Mouse (Mus musculus) intestine, embryonic 14.5 days (tissue): ENCODE results near the gene Fam173b. TPM values are rescaled to one million over a fixed set of nuclear protein-coding genes. Genes with fewer than 3 reads are reported as not detected.

Source experiments
- ATAC-seq: fragments of 200-750 bp; cut with Nextera tagmentation; replicated peaks from 2 replicates; pipeline ENCODE4 v1.8.0; 2017; ENCODE audit warnings: low read depth, moderate number of reproducible peaks, moderate TSS enrichment, moderate library complexity; ENCODE audit not compliant: low FRiP score, low TSS enrichment
- DNase-seq: peaks from one replicate; pipeline ENCODE4 v3.0.0-alpha.2; 2018; ENCODE audit warnings: low spot score
- H3K27ac ChIP-seq: fragments of 300-500 bp; sonication (generic); 2 replicates; pipeline ENCODE4 v1.5.1; 2014; ENCODE audit warnings: low read depth, mild to moderate bottlenecking, control low read depth
- H3K27me3 ChIP-seq: fragments of 300-500 bp; sonication (generic); replicated peaks from 2 replicates; pipeline ENCODE4 v1.6.1; 2014; ENCODE audit warnings: low read length, control low read depth; ENCODE audit not compliant: control insufficient read depth, insufficient read depth
- H3K36me3 ChIP-seq: fragments of 300-500 bp; sonication (generic); 2 replicates; pipeline ENCODE4 v1.6.1; 2014; ENCODE audit warnings: low read length, control low read depth; ENCODE audit not compliant: control insufficient read depth, insufficient read depth
- H3K4me1 ChIP-seq: fragments of 300-500 bp; sonication (generic); replicated peaks from 2 replicates; pipeline ENCODE4 v1.6.1; 2014; ENCODE audit warnings: low read length, control low read depth, mixed read lengths; ENCODE audit not compliant: control insufficient read depth, insufficient read depth
- H3K4me2 ChIP-seq: fragments of 300-500 bp; sonication (generic); 2 replicates; pipeline ENCODE4 v1.6.1; 2014; ENCODE audit warnings: low read length
- H3K4me3 ChIP-seq: fragments of 300-500 bp; sonication (generic); 2 replicates; pipeline ENCODE4 v1.5.1; 2014; ENCODE audit warnings: low read depth, low read length, control low read depth, mixed read lengths
- H3K9ac ChIP-seq: fragments of 300-500 bp; sonication (generic); 2 replicates; pipeline ENCODE4 v1.6.1; 2014; ENCODE audit warnings: mild to moderate bottlenecking, low read length
- H3K9me3 ChIP-seq: fragments of 300-500 bp; sonication (generic); 2 replicates; pipeline ENCODE4 v1.6.1; 2016; ENCODE audit warnings: low read length, control low read depth; ENCODE audit not compliant: control insufficient read depth
- WGBS: fragments of 180-500 bp; shearing (Covaris S2); extraction: QIAGEN DNeasy Blood & Tissue Kit; methylation state at CpG from one replicate; pipeline ENCODE4 v1.1.7; 2014; 5-methylcytosine and 5-hydroxymethylcytosine counted together
- polyA plus RNA-seq: library from polyadenylated mRNA; unstranded; fragments of >200 nt; fragmentation: Nextera tagmentation; extraction: Ambion mirVana; gene quantifications from 2 replicates; pipeline ENCODE4 v1.2.1, GENCODE M21; 2014

Fam173b gene
- polyA plus RNA-seq, 1 experiment from 2014 or later = 16.5 TPM

GRCm38 (mm10) chr15:31613826-31614453, 12.3 kb downstream of the Fam173b start:
- Histone ChIP-seq H3K4me1 (no peaks in the 10 kb centered on the region), H3K4me3 (no peak overlapping the region), H3K27ac (no peak overlapping the region), H3K4me2 (no peak overlapping the region), H3K9ac (no peak overlapping the region), H3K9me3 (no peaks in the 10 kb centered on the region), H3K27me3 (no peaks in the 10 kb centered on the region), H3K36me3 (peaks cover 13% of the 10 kb centered on the region)
- no peak for DNase-seq
- ATAC-seq = no peak
- WGBS = 92% methylated on average over 6 of the region's 6 CpGs

GRCm38 (mm10) chr15:31614666-31615065, 13.0 kb downstream of the Fam173b start:
- Histone ChIP-seq H3K36me3 (peaks cover 13% of the 10 kb centered on the region), H3K27me3 (no peaks in the 10 kb centered on the region), H3K4me3 (no peak overlapping the region), H3K4me2 (no peak overlapping the region), H3K9ac (no peak overlapping the region), H3K4me1 (no peaks in the 10 kb centered on the region), H3K9me3 (no peaks in the 10 kb centered on the region), H3K27ac (no peak overlapping the region)
- ATAC-seq (no peak), DNase-seq (no peak)
- WGBS = 79% methylated on average over 2 of the region's 2 CpGs

- no peaks in the 10 kb centered on the region for H3K9me3 ChIP-seq
- peaks cover 19% of the 10 kb centered on the region for H3K36me3 ChIP-seq
- H3K27ac ChIP-seq = no peak overlapping the region
- no peak overlapping the region for H3K4me2 ChIP-seq
- DNase-seq (no peak), ATAC-seq (no peak)
- H3K4me1 ChIP-seq = no peaks in the 10 kb centered on the region
- WGBS = 93% methylated on average over 9 of the region's 9 CpGs
- no peaks in the 10 kb centered on the region for H3K27me3 ChIP-seq
- no peak overlapping the region for H3K9ac ChIP-seq
- H3K4me3 ChIP-seq = no peak overlapping the region
Observed at GRCm38 (mm10) chr15:31617261-31617660, 15.6 kb downstream of the Fam173b start.

- H3K27ac ChIP-seq = no peak overlapping the region
- DNase-seq = no peak
- no peak for ATAC-seq
- no peaks in the 10 kb centered on the region for H3K27me3 ChIP-seq
- H3K36me3 ChIP-seq = peaks cover 19% of the 10 kb centered on the region
- H3K4me2 ChIP-seq = no peak overlapping the region
- no peaks in the 10 kb centered on the region for H3K4me1 ChIP-seq
- H3K4me3 ChIP-seq = no peak overlapping the region
- no peaks in the 10 kb centered on the region for H3K9me3 ChIP-seq
- WGBS = 92% methylated on average over 8 of the region's 8 CpGs
- H3K9ac ChIP-seq = no peak overlapping the region
Observed at GRCm38 (mm10) chr15:31619521-31619920, 17.9 kb downstream of the Fam173b start.

- no peaks in the 10 kb centered on the region for H3K36me3 ChIP-seq
- peak; percentile 59 for DNase-seq
- no peak for ATAC-seq
- no peaks in the 10 kb centered on the region for H3K9me3 ChIP-seq
- H3K9ac ChIP-seq = no peak overlapping the region
- WGBS = 28% methylated on average over 12 of the region's 12 CpGs
- H3K4me1 ChIP-seq = peaks cover 7% of the 10 kb centered on the region; the same call in 1 of the 2 replicates
- no peak overlapping the region for H3K4me3 ChIP-seq
- peak overlapping the region; percentile 29 for H3K4me2 ChIP-seq
- peak overlapping the region; percentile 77; the same call in 1 of the 2 replicates for H3K27ac ChIP-seq
- no peaks in the 10 kb centered on the region for H3K27me3 ChIP-seq
Observed at GRCm38 (mm10) chr15:31627277-31628154, 25.9 kb downstream of the Fam173b start.

GRCm38 (mm10) chr15:31628180-31628579, 26.5 kb downstream of the Fam173b start:
- H3K9me3 ChIP-seq = no peaks in the 10 kb centered on the region
- no peak overlapping the region; the same call in 1 of the 2 replicates for H3K4me2 ChIP-seq
- 70% methylated on average over 10 of the region's 10 CpGs for WGBS
- no peaks in the 10 kb centered on the region for H3K36me3 ChIP-seq
- ATAC-seq = no peak
- no peaks in the 10 kb centered on the region for H3K27me3 ChIP-seq
- no peak for DNase-seq
- 0 out of 2 replicates have a peak overlapping the region, but pooled peaks have one; percentile 27 for H3K27ac ChIP-seq
- no peak overlapping the region for H3K9ac ChIP-seq
- peaks cover 7% of the 10 kb centered on the region; the same call in 1 of the 2 replicates for H3K4me1 ChIP-seq
- H3K4me3 ChIP-seq = no peak overlapping the region

- no peaks in the 10 kb centered on the region for H3K27me3 ChIP-seq
Observed at GRCm38 (mm10) chr15:31629556-31629955, 27.9 kb downstream of the Fam173b start.

GRCm38 (mm10) chr15:31631396-31631858, 29.8 kb downstream of the Fam173b start:
- H3K4me2 ChIP-seq = no peak overlapping the region
- ATAC-seq = no peak

More at GRCm38 (mm10) chr15:31629556-31629955, 27.9 kb downstream of the Fam173b start:
- DNase-seq (no peak), ATAC-seq (no peak)
- no peaks in the 10 kb centered on the region for H3K9me3 ChIP-seq
- H3K4me1 ChIP-seq = peaks cover 7% of the 10 kb centered on the region; the same call in 1 of the 2 replicates
- no peak overlapping the region for H3K9ac ChIP-seq
- 90% methylated on average over 3 of the region's 3 CpGs for WGBS
- no peaks in the 10 kb centered on the region for H3K36me3 ChIP-seq
- H3K27ac ChIP-seq = no peak overlapping the region
- H3K4me2 ChIP-seq = no peak overlapping the region
- no peak overlapping the region for H3K4me3 ChIP-seq

More at GRCm38 (mm10) chr15:31631396-31631858, 29.8 kb downstream of the Fam173b start:
- H3K4me3 ChIP-seq = no peak overlapping the region
- WGBS = 81% methylated on average over 12 of the region's 12 CpGs
- DNase-seq = no peak
- peaks cover 7% of the 10 kb centered on the region; the same call in 1 of the 2 replicates for H3K4me1 ChIP-seq
- H3K27ac ChIP-seq = no peak overlapping the region
- H3K27me3 ChIP-seq = no peaks in the 10 kb centered on the region
- no peak overlapping the region for H3K9ac ChIP-seq
- no peaks in the 10 kb centered on the region for H3K36me3 ChIP-seq
- no peaks in the 10 kb centered on the region for H3K9me3 ChIP-seq
